Mouse (Mus musculus) T-helper 1 cell (primary cell): ENCODE measurements around the gene Gm2974.
"Not testable (repeated sequence)": the region's sequence is repeated elsewhere in the genome, so short reads cannot be mapped to it uniquely, and the experiment has no call there.

Experiments
- in situ Hi-C: fragments of 300-600 bp; cut with MboI, MseI; formaldehyde crosslinking; loops from one replicate; pipeline ENCODE4 v1.15.1; 2025; ENCODE audit warnings: high pct_unique_total_duplicates

Gene Gm2974

DNA sequence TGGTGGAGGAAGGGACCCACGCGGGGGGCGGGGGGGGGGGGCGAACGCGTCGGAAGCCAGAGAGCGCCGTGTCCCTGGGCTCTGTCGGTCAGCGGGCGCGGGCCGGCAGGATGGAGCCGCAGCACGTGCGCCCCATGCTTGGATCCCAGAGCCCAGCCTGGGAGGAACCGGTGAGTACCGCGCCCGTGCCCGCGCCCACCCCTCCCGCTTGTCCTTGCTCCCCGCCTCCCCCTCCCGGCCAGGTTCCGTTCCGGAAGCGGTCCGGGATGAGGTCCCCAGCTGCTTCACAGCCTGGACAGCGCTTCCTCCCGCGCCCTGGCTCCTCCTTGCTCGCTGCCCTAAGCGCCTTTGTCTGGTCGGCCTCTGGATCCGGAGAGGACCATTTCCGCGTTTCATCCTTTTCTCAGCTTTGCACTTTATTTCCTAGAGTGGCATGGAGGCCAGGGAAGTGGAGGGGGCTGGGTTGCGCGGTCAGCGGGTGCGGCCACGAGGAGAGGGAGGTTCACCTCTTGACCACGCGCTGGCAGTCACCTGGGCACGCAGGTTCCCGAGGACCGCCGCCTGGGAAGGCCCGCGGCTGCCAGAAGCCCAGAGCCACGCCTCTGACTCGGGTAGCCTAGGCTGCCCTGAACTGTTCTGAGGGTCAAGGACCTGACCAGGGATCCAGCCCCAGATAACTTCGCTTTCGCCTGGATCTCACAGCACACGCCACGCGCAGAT, at the start of gene Gm2974:
Gm2974 (plus strand) TSS at position 86 of the 720 bp plus-strand sequence.
- in situ Hi-C loops, result not testable (repeated sequence)

- in situ Hi-C loops, result not testable (repeated sequence)
Observed at GRCm38 (mm10) chr14:4141646-4142045, 40.7 kb upstream of the Gm2974 start.

DNA sequence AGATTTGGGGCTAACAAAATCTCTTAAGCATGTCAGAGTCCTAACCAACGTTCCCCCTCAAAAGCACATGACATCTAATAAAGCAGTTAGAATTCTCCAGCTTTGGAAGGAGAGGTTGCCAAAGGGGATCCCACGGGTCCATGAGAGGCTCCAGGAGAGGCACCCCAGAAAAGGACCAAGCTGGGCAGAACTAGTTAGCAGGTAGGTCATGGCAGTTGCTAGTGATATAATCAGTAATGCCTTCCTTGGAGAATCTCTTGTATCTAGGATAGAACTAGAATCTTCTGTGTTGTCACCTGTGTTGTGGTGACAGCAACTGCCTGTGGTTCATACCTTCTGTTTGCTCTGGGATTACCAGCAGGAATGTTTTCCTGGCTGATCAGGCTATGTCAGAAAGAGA, 17.6 kb upstream of the Gm2974 start, which contains the start of gene Gm3127:
Gm3127 (plus strand) TSS at position 301 of the 400 bp plus-strand sequence.
- in situ Hi-C loops, result not testable (repeated sequence)

DNA sequence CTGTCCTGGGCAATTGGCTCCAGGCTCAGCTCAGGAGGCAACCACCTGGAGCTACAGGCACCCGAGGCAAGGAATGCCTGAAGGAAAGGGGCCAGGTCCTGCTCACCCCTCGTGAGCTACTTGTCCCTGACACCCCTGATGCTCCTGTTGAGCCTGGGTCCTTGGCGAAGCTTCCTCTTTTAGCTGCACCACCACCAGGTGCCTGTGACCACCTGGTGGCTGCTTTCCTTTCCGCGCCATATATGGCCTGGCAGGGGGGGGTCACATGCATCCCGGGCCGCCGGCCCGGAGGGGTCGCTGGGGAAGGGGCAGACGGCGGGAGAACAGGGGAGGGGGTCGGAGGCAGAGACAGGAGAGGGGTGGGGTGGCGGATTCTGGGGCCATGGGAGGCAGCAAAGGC, 346 bp upstream of the Gm2974 start:
- in situ Hi-C loops, result not testable (repeated sequence)

DNA sequence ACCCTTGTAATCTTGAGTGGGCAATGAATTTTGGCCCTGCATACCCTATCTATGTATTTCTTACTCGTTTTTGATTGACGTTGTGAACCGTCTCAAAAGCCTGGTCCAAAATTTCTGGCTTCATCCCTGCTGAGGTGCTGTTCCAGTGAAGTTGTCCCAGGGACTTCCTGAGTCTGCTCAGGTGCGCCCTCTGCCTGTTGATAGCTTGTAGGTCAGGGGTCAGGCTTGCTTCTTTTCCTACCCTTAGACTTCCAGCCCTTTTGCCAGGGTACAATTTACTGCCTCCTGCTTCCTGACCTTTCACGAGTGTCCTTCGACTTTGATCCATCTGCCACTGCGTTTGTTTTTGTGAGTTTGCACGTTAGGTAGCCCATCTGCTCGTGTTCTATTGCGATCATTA, 999 bp downstream of the Gm2974 start:
- in situ Hi-C loops, result not testable (repeated sequence)

GRCm38 (mm10) chr14:4249331-4249730, 67.0 kb downstream of the Gm2974 start, which contains the start of gene Gm3138:
Gm3138 (plus strand) TSS chr14:4249631.
- in situ Hi-C loops, result not testable (repeated sequence)
